Mouse (Mus musculus) cerebellum, postnatal 4 days (tissue): ENCODE results near the gene Gm45713.
"Not testable (repeated sequence)": the region's sequence is repeated elsewhere in the genome, so short reads cannot be mapped to it uniquely, and the experiment has no call there.

Source experiments
- DNase-seq, 2 experiments: peaks; one replicate each; pipeline ENCODE4 v3.0.0; 2022; ENCODE audit warnings: low spot score in 2 of 2, mixed read lengths in 1 of 2

The Gm45713 gene

DNA sequence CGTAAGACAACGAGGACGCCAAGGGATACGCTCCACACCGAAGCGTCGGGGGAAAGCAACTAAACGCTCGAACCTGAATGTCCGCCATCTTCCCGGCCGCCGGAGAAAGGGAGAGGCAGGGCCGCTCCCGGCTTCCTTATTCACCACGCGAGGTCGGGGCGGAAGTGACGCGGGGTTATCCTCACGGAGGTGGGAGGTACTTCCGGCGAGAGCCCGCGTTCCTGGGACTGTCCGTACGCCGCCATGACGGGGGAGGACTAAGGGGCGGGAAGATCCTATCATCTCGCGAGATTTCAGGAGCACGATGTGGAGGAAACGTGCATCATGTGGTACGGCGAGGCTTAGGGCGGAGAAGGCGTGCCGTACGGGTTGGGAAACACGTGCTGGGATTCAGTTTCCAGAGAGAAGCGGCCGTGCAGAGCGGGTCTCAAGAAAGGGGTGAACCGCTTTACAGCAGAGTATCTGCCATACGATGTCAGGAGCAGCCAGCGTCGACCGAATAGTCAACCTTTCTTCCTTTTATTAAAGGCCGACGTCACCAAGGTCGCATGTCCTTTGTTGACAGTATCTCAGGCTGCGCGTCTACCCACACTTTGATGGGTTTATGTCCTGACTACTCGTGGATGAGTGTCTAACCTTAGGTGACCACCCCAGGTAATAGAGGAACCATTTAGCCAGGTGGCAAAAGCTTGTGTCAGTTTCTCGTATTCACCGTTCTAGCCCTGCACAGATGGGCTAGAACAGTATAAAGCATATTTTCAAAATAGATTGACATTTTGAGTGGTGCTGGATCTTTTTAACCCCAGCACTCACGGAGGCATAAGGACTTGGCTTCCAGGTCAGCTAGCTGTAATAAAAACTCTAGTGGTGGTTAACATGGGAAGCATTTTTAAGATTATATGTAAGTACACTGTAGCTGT lies 11.5 kb downstream of the Gm45713 start, which contains the start of gene Rps11:
Rps11 (minus strand) TSS at position 216 of the 920 bp plus-strand sequence.
- DNase-seq, result peak; percentile 98

- no peak for DNase-seq
These were observed 12.9 kb downstream of the Gm45713 start for GRCm38 (mm10) chr7:45123186-45123570.

DNA sequence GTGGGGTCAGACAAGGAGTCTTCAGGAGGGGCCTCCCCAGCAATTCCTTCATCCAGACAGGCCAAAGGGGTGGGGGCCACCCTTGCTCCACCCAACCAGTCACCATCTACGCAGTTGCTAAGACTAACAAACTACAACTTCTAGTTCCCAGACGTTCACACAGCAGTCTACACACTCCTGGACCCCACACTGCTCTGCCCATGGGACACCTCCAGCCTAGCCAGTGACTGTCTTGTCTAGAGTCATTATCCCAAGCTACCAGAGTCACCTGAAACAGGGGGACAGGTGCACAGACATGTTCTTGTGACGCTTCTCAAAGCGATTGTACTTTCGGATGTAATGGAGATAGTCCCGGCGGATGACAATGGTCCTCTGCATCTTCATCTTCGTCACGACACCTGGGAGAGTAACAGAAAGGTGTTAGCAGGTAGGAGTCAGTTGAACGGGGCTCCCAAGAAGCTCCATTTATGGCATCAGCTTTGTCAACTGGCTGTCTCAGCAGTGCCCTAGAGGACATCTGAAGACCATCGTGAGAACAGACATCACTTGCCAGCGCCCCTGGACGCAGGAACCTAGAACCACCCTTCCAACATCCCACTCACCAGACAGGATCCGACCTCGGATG lies 13.4 kb downstream of the Gm45713 start:
- no peak for DNase-seq

DNA sequence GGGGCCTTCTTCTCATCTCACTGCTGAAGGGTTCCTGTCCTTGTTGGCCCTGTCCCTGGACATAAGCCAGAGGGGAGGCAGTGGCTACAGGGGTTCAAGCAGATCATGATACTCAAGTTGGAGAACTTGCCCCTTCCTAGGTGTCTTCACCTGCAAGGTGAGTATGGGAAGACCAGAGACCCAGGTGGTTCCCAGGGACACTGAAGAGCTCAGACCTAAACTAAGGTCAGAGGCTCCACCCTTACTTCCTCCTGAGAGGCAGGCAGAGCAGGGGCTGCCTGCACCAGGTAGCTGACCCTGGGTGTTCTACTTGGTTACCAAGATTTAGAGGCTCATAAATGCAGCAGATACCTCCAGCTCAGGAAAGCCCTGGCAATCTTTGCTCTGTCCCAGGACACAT lies 14.1 kb downstream of the Gm45713 start:
- no peak for DNase-seq

DNA sequence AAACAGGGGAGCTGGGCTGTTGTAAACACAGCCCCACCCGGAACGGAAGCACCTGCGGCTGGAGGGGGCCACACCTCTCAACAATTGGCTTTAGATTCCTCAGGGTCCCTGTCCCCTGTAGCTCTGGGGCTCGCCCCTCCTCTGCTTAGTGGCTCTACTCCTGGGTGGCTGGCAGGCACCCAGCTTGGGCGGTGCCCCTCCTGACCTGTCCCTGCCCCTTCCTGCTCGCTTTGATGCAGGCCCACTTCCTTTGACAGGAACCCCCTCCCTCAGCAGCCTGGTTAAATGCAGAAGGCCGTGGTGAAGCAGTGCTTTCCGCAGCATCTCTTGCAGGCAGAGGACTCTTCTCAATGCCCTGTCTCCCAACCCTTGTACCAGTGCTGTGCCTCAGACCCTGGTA lies 14.6 kb downstream of the Gm45713 start:
- DNase-seq, result no peak

DNA sequence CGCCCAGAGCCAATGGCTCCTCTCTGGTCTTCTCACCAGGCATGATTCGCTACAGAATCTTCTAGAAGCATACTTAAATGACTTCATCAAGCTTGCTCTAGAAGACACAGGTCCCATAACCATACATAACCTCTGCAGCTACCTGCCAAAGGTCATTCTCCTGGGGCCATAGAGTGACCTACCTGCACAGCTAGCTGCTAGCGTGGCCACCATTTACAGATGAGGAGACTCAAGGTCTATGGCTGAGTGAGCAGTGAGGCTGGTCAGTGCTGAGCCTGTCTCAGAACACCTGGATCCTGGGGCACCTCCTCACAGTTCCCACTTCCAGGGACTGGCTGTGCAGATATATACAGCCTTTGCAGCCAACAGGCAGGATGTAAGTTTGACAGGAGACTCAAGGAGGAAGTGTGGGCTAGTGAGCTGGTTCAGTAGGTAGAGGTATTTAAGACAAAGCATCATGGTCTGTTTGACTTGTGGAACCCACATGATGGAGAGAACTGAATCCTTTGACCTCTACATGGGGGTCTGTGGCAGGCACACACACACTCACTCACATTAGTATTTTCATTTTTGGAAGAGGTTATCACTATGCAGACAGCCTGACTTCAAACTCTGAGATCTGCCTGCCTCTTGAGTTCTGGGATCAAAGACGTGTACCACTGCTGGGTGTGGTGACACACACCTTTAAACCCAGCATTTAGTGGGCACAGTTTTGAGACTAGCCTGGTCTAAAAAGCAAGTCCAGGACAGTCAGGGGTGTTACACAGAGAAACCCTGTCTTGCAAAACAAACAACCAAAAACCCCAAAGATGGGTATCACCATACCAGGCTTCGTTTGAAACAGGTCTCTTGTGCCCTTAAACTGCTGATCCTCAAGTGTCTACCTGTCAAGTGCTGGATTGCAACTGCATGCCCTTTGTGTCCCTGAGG lies 16.0 kb downstream of the Gm45713 start:
- DNase-seq, result no peak

- no peak for DNase-seq
These were observed 17.7 kb downstream of the Gm45713 start for GRCm38 (mm10) chr7:45118336-45118735.

DNA sequence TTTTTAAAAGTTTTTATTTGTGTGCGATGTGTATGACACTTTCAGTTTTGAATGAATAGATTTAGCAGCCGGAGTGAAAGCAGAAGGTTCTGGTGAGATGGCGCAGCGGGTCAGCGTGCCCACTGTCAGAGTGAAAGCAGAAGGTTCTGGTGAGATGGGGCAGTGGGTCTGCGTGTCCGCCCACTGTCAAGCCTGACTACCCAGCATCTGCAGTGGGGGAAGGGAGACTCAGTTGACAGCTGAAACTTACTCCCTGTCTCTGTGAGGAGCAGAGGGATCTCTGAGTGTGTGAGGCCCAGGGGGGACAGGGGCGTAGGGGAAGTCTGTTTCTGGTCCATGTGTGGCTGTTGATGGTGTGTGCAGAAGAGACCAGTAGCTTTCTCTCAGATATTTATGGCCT lies 18.5 kb downstream of the Gm45713 start:
- DNase-seq, result no peak

GRCm38 (mm10) chr7:45113476-45113875 lies 22.6 kb downstream of the Gm45713 start:
- DNase-seq, result no peak

- no peak for DNase-seq
These were observed 23.5 kb downstream of the Gm45713 start for GRCm38 (mm10) chr7:45112529-45112928.

DNA sequence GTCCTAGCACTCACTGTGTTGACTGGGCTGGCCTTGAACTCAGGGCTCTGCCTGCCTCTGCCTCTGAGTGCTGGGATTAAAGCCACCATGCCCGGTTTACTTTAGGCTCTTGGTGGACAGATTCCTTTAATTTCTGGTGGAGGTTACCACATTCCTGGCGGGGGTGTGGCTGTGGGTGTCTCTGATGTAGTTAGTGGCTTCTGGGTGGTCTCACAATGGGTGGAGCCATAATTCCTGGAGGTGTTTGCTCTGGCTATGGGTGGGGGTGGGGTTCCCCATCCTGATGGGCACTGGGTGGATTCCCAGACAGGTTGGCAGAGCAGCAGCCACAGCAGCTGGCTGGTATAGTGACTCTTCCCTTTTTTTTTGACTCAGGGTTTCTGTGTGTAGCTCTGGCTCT lies 24.1 kb downstream of the Gm45713 start:
- no peak for DNase-seq

- DNase-seq, result not testable (repeated sequence)
These were observed 25.9 kb downstream of the Gm45713 start for GRCm38 (mm10) chr7:45110089-45110488.

GRCm38 (mm10) chr7:45107052-45107645 lies 28.9 kb downstream of the Gm45713 start:
- DNase-seq, result no peak

- no peak for DNase-seq
These were observed 29.6 kb downstream of the Gm45713 start for GRCm38 (mm10) chr7:45106441-45106840.

DNA sequence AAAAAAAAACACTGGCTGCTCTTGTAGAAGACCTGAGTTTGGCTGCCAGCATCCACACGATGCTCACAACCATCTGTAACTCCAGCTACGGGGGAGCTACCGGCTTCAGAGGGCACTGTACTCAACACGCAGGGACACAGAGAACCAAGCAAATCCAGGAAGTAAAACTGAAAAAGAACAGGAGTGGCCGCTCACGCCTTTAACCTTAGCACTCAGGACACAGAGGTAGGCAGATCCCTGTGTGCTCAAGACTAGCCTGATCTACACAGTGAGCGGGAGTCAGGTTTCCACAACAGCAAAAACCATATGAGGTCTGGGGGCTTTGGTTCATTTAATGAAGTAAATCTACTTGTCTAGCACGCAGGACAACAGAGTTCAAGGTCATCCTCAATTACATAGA lies 30.5 kb downstream of the Gm45713 start:
- DNase-seq, result no peak

GRCm38 (mm10) chr7:45104941-45105340 lies 31.1 kb downstream of the Gm45713 start:
- no peak for DNase-seq

DNA sequence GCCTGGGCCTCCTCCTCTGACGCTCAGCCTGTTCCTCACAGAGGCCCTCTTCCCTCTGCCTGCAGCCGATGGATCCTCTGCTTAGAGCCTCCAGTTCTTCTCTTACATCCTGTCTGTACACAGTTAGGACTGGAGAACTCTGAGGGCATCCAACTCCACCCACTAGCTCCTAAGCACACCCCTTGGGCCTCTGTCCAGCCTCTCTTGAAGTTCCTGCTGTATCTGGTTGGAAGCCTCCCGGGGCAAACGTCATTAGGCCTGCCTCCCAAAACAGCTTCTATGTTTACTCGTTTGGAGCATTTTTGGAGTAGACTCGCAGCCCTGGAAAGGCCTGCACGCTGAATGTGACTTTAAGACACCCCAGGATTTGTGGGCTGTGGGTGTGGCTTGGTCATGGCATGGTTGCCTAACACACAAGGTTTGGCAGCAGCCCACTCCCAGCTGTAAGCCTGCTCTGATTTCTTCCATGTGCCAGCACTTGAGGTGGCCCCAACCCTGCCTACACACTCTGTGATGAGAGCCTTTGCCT lies 32.3 kb downstream of the Gm45713 start, which contains the start of gene Fcgrt:
Fcgrt (minus strand) TSS at position 200 of the 529 bp plus-strand sequence.
- peak in 1 of 2 experiments; percentile 42 for DNase-seq

DNA sequence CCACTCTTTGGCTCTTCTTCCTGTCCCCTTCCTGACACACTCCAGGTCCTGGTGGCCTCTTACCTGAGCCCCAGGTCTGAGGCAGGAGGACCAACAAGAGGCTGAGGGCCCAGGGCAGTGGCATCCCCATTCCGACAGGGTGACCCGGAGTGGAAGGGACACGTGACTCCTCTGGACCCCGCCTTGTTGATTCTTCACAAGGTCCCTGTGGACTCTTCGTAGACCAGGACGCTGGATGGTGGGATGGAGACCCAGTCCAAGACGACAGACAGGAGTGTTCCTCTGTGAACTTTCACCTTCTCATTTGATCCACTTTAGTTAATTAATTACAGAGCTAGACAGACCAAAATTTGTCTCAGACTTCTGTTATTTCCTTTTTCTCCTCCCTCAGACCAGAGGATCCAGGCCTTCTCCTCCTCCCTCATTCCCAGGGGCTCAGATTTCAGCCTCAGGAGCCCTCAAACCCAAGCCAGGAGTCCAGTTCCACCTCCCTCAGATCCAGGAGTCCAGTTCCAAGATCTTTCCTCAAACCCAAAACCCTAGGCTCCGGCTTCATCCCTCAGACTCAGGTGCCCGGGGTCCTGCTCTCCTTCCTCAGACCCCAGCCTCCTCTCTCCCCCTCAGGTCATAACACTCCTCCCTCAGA lies 33.0 kb downstream of the Gm45713 start:
- DNase-seq, result no peak

DNA sequence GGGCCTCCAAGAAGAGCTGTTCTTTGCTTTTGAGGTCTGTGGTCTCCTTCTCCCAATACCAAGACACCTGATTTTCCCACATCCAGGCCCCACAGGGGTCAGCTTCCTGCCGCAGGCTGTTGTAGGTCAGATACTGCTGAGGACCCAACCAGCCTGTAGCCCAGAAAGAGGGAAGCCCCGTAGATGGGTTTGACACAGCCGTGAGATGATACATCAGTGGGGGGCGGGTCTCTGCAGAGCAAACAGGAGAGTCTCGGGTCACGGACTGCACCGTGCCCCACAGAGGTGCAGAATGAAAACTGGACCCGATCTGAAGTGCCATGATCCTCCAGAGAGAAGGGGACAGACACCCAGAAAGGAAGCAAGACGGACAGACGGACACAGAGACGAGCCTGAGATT lies 33.6 kb downstream of the Gm45713 start:
- no peak for DNase-seq

- DNase-seq, result no peak
These were observed 36.0 kb downstream of the Gm45713 start for GRCm38 (mm10) chr7:45100046-45100445.
